Mouse (Mus musculus): ENCODE data around the gene Lhfpl5.
A peak's percentile ranks its signal among the peaks of the same experiment; 100 is the strongest.

- TF ChIP-seq POLR2A (IDR thresholded peaks at IDR 0.05; ENCODE audit: control insufficient read depth, extremely low read depth, insufficient read depth, low read length, poor library complexity) (no peak), CTCF (IDR thresholded peaks at IDR 0.05; ENCODE audit: borderline replicate concordance, control insufficient read depth, extremely low read depth, insufficient read depth, low read length, poor library complexity) (peak; percentile 81)
These were observed 22.2 kb upstream of the Lhfpl5 start for GRCm38 (mm10) chr17:28553040-28553793.

Measured in thymus, adult 2 months (tissue).